Mouse (Mus musculus) heart, embryonic 13.5 days (tissue): Measurements from ENCODE around the gene Trabd2b. TPM values are rescaled to one million over a fixed set of nuclear protein-coding genes. Genes with fewer than 3 reads are reported as not detected.

Experiments used
- ATAC-seq: fragments of 200-750 bp; cut with Nextera tagmentation; 2 replicates; pipeline ENCODE4 v1.8.0; 2017; ENCODE audit warnings: moderate TSS enrichment; ENCODE audit not compliant: insufficient number of reproducible peaks, low FRiP score, low TSS enrichment; ENCODE audit errors: extremely low read depth
- H3K27ac ChIP-seq: fragments of 300-500 bp; sonication (generic); replicated peaks from 2 replicates; pipeline ENCODE4 v1.5.1; 2015; ENCODE audit warnings: moderate library complexity, mild to moderate bottlenecking, inconsistent platforms
- H3K27me3 ChIP-seq: fragments of 300-500 bp; sonication (generic); replicated peaks from 2 replicates; pipeline ENCODE4 v1.6.1; 2015; ENCODE audit warnings: mild to moderate bottlenecking, inconsistent platforms
- H3K36me3 ChIP-seq: fragments of 300-500 bp; sonication (generic); 2 replicates; pipeline ENCODE4 v1.6.1; 2015; ENCODE audit warnings: mild to moderate bottlenecking, inconsistent platforms
- H3K4me1 ChIP-seq: fragments of 300-500 bp; sonication (generic); 2 replicates; pipeline ENCODE4 v1.6.1; 2015; ENCODE audit warnings: inconsistent platforms
- H3K4me2 ChIP-seq: fragments of 300-500 bp; sonication (generic); 2 replicates; pipeline ENCODE4 v1.6.1; 2015; ENCODE audit warnings: inconsistent platforms, mild to moderate bottlenecking, moderate library complexity
- H3K4me3 ChIP-seq: fragments of 300-500 bp; sonication (generic); 2 replicates; pipeline ENCODE4 v1.5.1; 2015; ENCODE audit warnings: moderate library complexity, mild to moderate bottlenecking, inconsistent platforms
- H3K9ac ChIP-seq: fragments of 300-500 bp; sonication (generic); 2 replicates; pipeline ENCODE4 v1.6.1; 2015; ENCODE audit warnings: inconsistent platforms, mild to moderate bottlenecking, moderate library complexity
- H3K9me3 ChIP-seq: fragments of 300-500 bp; sonication (generic); 2 replicates; pipeline ENCODE4 v1.6.1; 2016; ENCODE audit warnings: inconsistent platforms
- WGBS: fragments of 180-500 bp; shearing (Covaris S2); methylation state at CpG from one replicate; pipeline ENCODE4 v1.1.7; 2015; ENCODE audit warnings: mixed read lengths; 5-methylcytosine and 5-hydroxymethylcytosine counted together
- polyA plus RNA-seq: library from polyadenylated mRNA; unstranded; fragments of >200 nt; fragmentation: Nextera tagmentation; extraction: Ambion mirVana; gene quantifications from 2 replicates; pipeline ENCODE4 v1.2.1, GENCODE M21; 2015

Trabd2b gene
- polyA plus RNA-seq: 1.2 and 1.7 TPM in 2 replicates

GRCm38 (mm10) chr4:114406355-114407101, at the start of gene Trabd2b:
TSS of gene Trabd2b (plus strand) at chr4:114406724.
- peak within 1 kb of the TSS; percentile 88 for H3K9ac ChIP-seq
- peak within 1 kb of the TSS; percentile 98 for H3K4me2 ChIP-seq
- H3K36me3 ChIP-seq: no peaks in the 10 kb centered on the region
- peaks cover 26% of the 10 kb centered on the region for H3K4me1 ChIP-seq
- under 1% methylated on average over 57 of the region's 61 CpGs for WGBS
- H3K9me3 ChIP-seq: no peaks in the 10 kb centered on the region
- peaks cover 89% of the 10 kb centered on the region for H3K27me3 ChIP-seq
- H3K4me3 ChIP-seq: peak within 1 kb of the TSS; percentile 77
- peak within 1 kb of the TSS; percentile 86 for H3K27ac ChIP-seq
- no peak for ATAC-seq

GRCm38 (mm10) chr4:114357420-114357819, 49.1 kb upstream of the Trabd2b start:
- H3K36me3 ChIP-seq: no peaks in the 10 kb centered on the region
- peaks cover 41% of the 10 kb centered on the region for H3K4me1 ChIP-seq
- H3K9me3 ChIP-seq: no peaks in the 10 kb centered on the region
- H3K4me2 ChIP-seq: 0 out of 2 replicates have a peak overlapping the region, but pooled peaks have one; percentile 13
- H3K27me3 ChIP-seq: peaks cover 5% of the 10 kb centered on the region; the same call in 1 of the 2 replicates
- no peak overlapping the region for H3K9ac ChIP-seq
- H3K4me3 ChIP-seq: no peak overlapping the region
- 5% methylated on average over 4 of the region's 4 CpGs for WGBS
- ATAC-seq: peak; percentile 27; the same call in 1 of the 2 replicates
- peak overlapping the region; percentile 56 for H3K27ac ChIP-seq

- WGBS: 12% methylated on average over 2 of the region's 2 CpGs
- Histone ChIP-seq H3K4me2 (no peak overlapping the region), H3K36me3 (no peaks in the 10 kb centered on the region), H3K9ac (no peak overlapping the region), H3K4me3 (no peak overlapping the region), H3K4me1 (peaks cover 41% of the 10 kb centered on the region), H3K27me3 (peaks cover 5% of the 10 kb centered on the region; the same call in 1 of the 2 replicates), H3K9me3 (no peaks in the 10 kb centered on the region), H3K27ac (peak overlapping the region; percentile 55; the same call in 1 of the 2 replicates)
- peak; percentile 32; the same call in 1 of the 2 replicates for ATAC-seq
Observed at GRCm38 (mm10) chr4:114358874-114359273, 47.6 kb upstream of the Trabd2b start.

GRCm38 (mm10) chr4:114359818-114360217, 46.7 kb upstream of the Trabd2b start:
- no peak overlapping the region for H3K4me3 ChIP-seq
- peaks cover 41% of the 10 kb centered on the region for H3K4me1 ChIP-seq
- 65% methylated on average over 1 of the region's 1 CpGs for WGBS
- no peak overlapping the region for H3K9ac ChIP-seq
- peaks cover 5% of the 10 kb centered on the region; the same call in 1 of the 2 replicates for H3K27me3 ChIP-seq
- H3K36me3 ChIP-seq: no peaks in the 10 kb centered on the region
- no peak overlapping the region for H3K4me2 ChIP-seq
- no peak overlapping the region for H3K27ac ChIP-seq
- ATAC-seq: no peak
- no peaks in the 10 kb centered on the region for H3K9me3 ChIP-seq

GRCm38 (mm10) chr4:114361336-114361735, 45.2 kb upstream of the Trabd2b start:
- H3K27ac ChIP-seq: no peak overlapping the region
- H3K27me3 ChIP-seq: peaks cover 6% of the 10 kb centered on the region; the same call in 1 of the 2 replicates
- no peak for ATAC-seq
- no peaks in the 10 kb centered on the region for H3K36me3 ChIP-seq
- peaks cover 33% of the 10 kb centered on the region for H3K4me1 ChIP-seq
- H3K9me3 ChIP-seq: no peaks in the 10 kb centered on the region
- no peak overlapping the region for H3K4me3 ChIP-seq
- no peak overlapping the region for H3K9ac ChIP-seq
- 76% methylated on average over 2 of the region's 2 CpGs for WGBS
- H3K4me2 ChIP-seq: no peak overlapping the region

GRCm38 (mm10) chr4:114365000-114365399, 41.5 kb upstream of the Trabd2b start:
- no peak overlapping the region for H3K4me3 ChIP-seq
- no peaks in the 10 kb centered on the region for H3K36me3 ChIP-seq
- WGBS: 52% methylated on average over 4 of the region's 4 CpGs
- peaks cover 31% of the 10 kb centered on the region for H3K27me3 ChIP-seq
- no peaks in the 10 kb centered on the region for H3K9me3 ChIP-seq
- H3K4me2 ChIP-seq: no peak overlapping the region
- no peak overlapping the region for H3K9ac ChIP-seq
- H3K4me1 ChIP-seq: 0 out of 2 replicates have a peak, but pooled peaks cover 10% of the 10 kb centered on the region
- ATAC-seq: no peak
- no peak overlapping the region for H3K27ac ChIP-seq

- ATAC-seq: no peak
- Histone ChIP-seq H3K9me3 (no peaks in the 10 kb centered on the region), H3K4me3 (no peak overlapping the region), H3K4me2 (no peak overlapping the region), H3K4me1 (0 out of 2 replicates have a peak, but pooled peaks cover 11% of the 10 kb centered on the region), H3K27me3 (peaks cover 31% of the 10 kb centered on the region), H3K36me3 (no peaks in the 10 kb centered on the region), H3K9ac (no peak overlapping the region), H3K27ac (no peak overlapping the region)
Observed at GRCm38 (mm10) chr4:114365595-114365994, 40.9 kb upstream of the Trabd2b start.

GRCm38 (mm10) chr4:114367005-114367404, 39.5 kb upstream of the Trabd2b start:
- no peak overlapping the region for H3K27ac ChIP-seq

GRCm38 (mm10) chr4:114367840-114368239, 38.7 kb upstream of the Trabd2b start:
- H3K9ac ChIP-seq: no peak overlapping the region

More at GRCm38 (mm10) chr4:114367005-114367404, 39.5 kb upstream of the Trabd2b start:
- H3K4me3 ChIP-seq: no peak overlapping the region
- no peak overlapping the region for H3K9ac ChIP-seq
- H3K4me2 ChIP-seq: no peak overlapping the region
- no peak for ATAC-seq
- H3K27me3 ChIP-seq: peaks cover 31% of the 10 kb centered on the region
- H3K4me1 ChIP-seq: peaks cover 21% of the 10 kb centered on the region
- H3K36me3 ChIP-seq: no peaks in the 10 kb centered on the region
- WGBS: 64% methylated on average over 2 of the region's 2 CpGs
- H3K9me3 ChIP-seq: no peaks in the 10 kb centered on the region

GRCm38 (mm10) chr4:114369591-114369990, 36.9 kb upstream of the Trabd2b start:
- 35% methylated on average over 2 of the region's 2 CpGs for WGBS
- Histone ChIP-seq H3K27ac (no peak overlapping the region), H3K4me1 (peaks cover 21% of the 10 kb centered on the region), H3K9ac (no peak overlapping the region), H3K4me2 (no peak overlapping the region), H3K4me3 (no peak overlapping the region), H3K9me3 (no peaks in the 10 kb centered on the region), H3K27me3 (peaks cover 26% of the 10 kb centered on the region), H3K36me3 (no peaks in the 10 kb centered on the region)
- ATAC-seq: no peak

More at GRCm38 (mm10) chr4:114367840-114368239, 38.7 kb upstream of the Trabd2b start:
- Histone ChIP-seq H3K9me3 (no peaks in the 10 kb centered on the region), H3K27me3 (peaks cover 29% of the 10 kb centered on the region), H3K36me3 (no peaks in the 10 kb centered on the region), H3K4me3 (no peak overlapping the region), H3K27ac (no peak overlapping the region), H3K4me2 (no peak overlapping the region), H3K4me1 (peaks cover 21% of the 10 kb centered on the region)
- no peak for ATAC-seq
- 37% methylated on average over 7 of the region's 7 CpGs for WGBS

GRCm38 (mm10) chr4:114370935-114371715, 35.4 kb upstream of the Trabd2b start:
- Histone ChIP-seq H3K27me3 (peaks cover 26% of the 10 kb centered on the region), H3K9me3 (no peaks in the 10 kb centered on the region), H3K4me1 (peaks cover 24% of the 10 kb centered on the region), H3K36me3 (no peaks in the 10 kb centered on the region), H3K4me3 (no peak overlapping the region), H3K4me2 (no peak overlapping the region), H3K27ac (no peak overlapping the region), H3K9ac (no peak overlapping the region)
- no peak for ATAC-seq
